Mouse (Mus musculus): Measurements from ENCODE around the gene Spaca4. TPM values are rescaled to one million over a fixed set of nuclear protein-coding genes. Genes with fewer than 3 reads are reported as not detected.

The Spaca4 gene
- polyA plus RNA-seq, 1 experiment from 2014 or later = 0.24 TPM

DNA sequence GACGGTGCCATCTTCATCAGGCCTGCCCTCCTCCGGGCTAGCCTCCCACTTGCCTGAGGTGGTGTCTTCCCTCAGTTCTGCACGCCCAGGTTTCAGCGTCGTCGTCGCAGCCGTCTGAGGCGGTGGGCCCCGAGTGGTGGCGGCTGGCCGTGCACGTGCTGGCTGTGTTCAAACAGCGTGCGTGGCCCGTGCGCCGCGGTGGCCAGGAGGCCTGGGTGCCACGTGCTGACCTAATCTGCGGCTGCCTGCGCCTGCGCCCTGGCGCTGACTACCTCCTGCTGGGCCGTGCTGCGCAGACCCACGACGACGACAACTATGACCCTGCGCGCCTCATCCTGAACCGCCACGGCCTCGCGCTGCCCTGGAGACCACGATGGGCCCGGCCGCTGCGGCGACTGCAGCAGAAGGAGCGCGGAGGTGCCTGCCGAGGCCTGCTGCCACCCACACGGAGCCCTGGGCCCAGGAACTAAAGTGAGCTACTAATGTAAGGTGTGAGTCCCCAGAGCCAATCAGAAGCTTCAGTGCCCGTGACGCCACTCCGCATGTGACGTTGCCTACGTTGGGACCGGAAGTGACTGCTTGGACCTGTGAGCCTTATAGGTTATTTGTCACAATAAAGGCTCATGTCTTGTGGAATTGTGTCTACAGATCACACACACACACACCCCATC lies 31.6 kb downstream of the Spaca4 start, which contains the start of gene Sec1:
Gene Sec1, minus strand, starts transcription at position 482 of the 671 bp plus-strand sequence.
- H3K4me1 ChIP-seq = peaks cover 17% of the 10 kb centered on the region
- 92% methylated on average over 50 of the region's 50 CpGs for WGBS
- H3K4me3 ChIP-seq (replicated peaks) = no peak within 1 kb of the TSS
- ATAC-seq (ENCODE audit: insufficient number of reproducible peaks, low FRiP score, low TSS enrichment, low read depth) = no peak
- H3K27ac ChIP-seq (replicated peaks) = peak within 1 kb of the TSS; percentile 83
- H3K9ac ChIP-seq = no peak within 1 kb of the TSS
- H3K4me2 ChIP-seq (replicated peaks) = no peak within 1 kb of the TSS
- H3K9me3 ChIP-seq (replicated peaks) = no peaks in the 10 kb centered on the region
- H3K36me3 ChIP-seq = no peaks in the 10 kb centered on the region
- H3K27me3 ChIP-seq = peaks cover 8% of the 10 kb centered on the region

DNA sequence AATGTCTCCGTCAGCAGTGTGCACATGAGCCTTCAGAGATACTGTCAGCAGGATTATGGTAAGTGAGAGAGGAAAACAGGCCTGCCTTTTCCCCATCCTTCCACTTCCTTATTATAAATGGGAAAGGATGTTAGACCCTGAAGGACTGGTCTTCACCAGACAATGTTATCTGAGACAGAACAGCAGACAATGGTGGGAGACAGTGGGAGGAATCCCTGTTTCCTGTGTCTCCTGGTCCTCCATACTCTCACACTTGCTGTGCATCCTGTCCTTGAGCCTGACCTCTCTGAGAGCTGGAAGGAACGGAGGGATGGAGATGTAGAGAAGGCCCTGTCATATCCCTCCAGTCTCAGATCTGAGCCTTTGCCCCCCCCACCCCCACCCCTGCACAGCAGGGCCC lies 33.2 kb downstream of the Spaca4 start:
- H3K9me3 ChIP-seq (replicated peaks) = no peaks in the 10 kb centered on the region
- H3K4me2 ChIP-seq (replicated peaks) = no peak overlapping the region
- no peak overlapping the region for H3K9ac ChIP-seq
- H3K36me3 ChIP-seq = no peaks in the 10 kb centered on the region
- WGBS = 85% methylated on average over 2 of the region's 2 CpGs
- H3K27ac ChIP-seq (replicated peaks) = no peak overlapping the region
- H3K4me3 ChIP-seq (replicated peaks) = no peak overlapping the region
- no peak for ATAC-seq (ENCODE audit: insufficient number of reproducible peaks, low FRiP score, low TSS enrichment, low read depth)
- H3K27me3 ChIP-seq = no peaks in the 10 kb centered on the region
- H3K4me1 ChIP-seq = peaks cover 17% of the 10 kb centered on the region

DNA sequence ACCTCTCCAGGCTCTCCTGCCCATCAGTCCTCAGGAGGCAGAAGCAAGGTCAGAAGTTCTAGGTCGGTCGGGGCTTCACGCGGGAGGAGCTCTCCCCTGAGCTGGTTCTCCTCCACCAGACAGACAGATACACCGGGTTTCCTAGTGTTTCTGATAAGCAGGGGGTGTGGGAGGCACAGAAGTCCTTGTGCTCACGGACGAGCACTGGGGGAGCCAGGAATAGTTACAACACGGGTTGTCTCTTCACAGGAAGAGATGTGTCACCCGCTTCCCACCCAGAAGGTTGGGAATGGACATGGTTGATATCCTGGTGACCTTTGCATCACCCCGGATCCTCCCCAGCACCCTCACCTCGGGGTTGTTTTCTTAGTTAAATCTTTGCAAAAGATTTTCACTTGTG lies 35.8 kb downstream of the Spaca4 start:
- Histone ChIP-seq H3K36me3 (no peaks in the 10 kb centered on the region), H3K4me3 (replicated peaks) (no peak overlapping the region), H3K27ac (replicated peaks) (no peak overlapping the region), H3K4me2 (replicated peaks) (no peak overlapping the region), H3K27me3 (no peaks in the 10 kb centered on the region), H3K9ac (no peak overlapping the region), H3K4me1 (peaks cover 31% of the 10 kb centered on the region), H3K9me3 (replicated peaks) (no peaks in the 10 kb centered on the region)
- 74% methylated on average over 11 of the region's 11 CpGs for WGBS
- ATAC-seq (ENCODE audit: insufficient number of reproducible peaks, low FRiP score, low TSS enrichment, low read depth) = no peak

- no peak for ATAC-seq (ENCODE audit: insufficient number of reproducible peaks, low FRiP score, low TSS enrichment, low read depth)
- H3K4me2 ChIP-seq (replicated peaks) = no peak overlapping the region
- H3K27me3 ChIP-seq = no peaks in the 10 kb centered on the region
- H3K9ac ChIP-seq = no peak overlapping the region
- H3K4me1 ChIP-seq = peaks cover 32% of the 10 kb centered on the region
- no peaks in the 10 kb centered on the region for H3K9me3 ChIP-seq (replicated peaks)
- H3K36me3 ChIP-seq = no peaks in the 10 kb centered on the region
- no peak overlapping the region for H3K27ac ChIP-seq (replicated peaks)
- no peak overlapping the region for H3K4me3 ChIP-seq (replicated peaks)
- 55% methylated on average over 6 of the region's 6 CpGs for WGBS
These were observed 36.5 kb downstream of the Spaca4 start for GRCm38 (mm10) chr7:45689099-45689498.

DNA sequence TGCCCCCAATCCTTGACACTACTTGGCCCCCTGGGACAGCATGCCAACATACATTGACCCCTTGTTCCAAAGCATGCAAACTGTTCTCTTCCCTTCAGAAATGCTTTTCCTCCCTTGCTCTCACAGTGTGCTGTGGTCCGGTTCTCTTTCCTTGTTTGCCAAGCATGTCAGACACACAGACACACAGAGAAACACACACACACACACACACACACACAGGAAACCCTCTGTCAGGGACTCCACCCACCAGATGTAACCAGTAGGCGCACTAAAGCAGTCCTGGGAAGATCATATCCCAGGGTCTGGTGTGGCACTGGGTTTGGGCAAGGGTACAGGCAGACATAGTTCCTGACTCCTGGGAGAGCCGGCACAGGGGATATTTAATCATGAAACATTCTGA lies 38.8 kb downstream of the Spaca4 start:
- H3K9ac ChIP-seq = no peak overlapping the region
- H3K36me3 ChIP-seq = no peaks in the 10 kb centered on the region
- no peak for ATAC-seq (ENCODE audit: insufficient number of reproducible peaks, low FRiP score, low TSS enrichment, low read depth)
- WGBS = 60% methylated on average over 3 of the region's 3 CpGs
- H3K4me2 ChIP-seq (replicated peaks) = no peak overlapping the region
- H3K4me3 ChIP-seq (replicated peaks) = no peak overlapping the region
- H3K9me3 ChIP-seq (replicated peaks) = no peaks in the 10 kb centered on the region
- no peaks in the 10 kb centered on the region for H3K27me3 ChIP-seq
- H3K27ac ChIP-seq (replicated peaks) = no peak overlapping the region
- peaks cover 48% of the 10 kb centered on the region for H3K4me1 ChIP-seq

GRCm38 (mm10) chr7:45685811-45686210 lies 39.8 kb downstream of the Spaca4 start:
- H3K9ac ChIP-seq = no peak overlapping the region
- H3K36me3 ChIP-seq = no peaks in the 10 kb centered on the region
- H3K27me3 ChIP-seq = no peaks in the 10 kb centered on the region
- H3K4me2 ChIP-seq (replicated peaks) = peak overlapping the region; percentile 39
- peaks cover 48% of the 10 kb centered on the region for H3K4me1 ChIP-seq
- no peak for ATAC-seq (ENCODE audit: insufficient number of reproducible peaks, low FRiP score, low TSS enrichment, low read depth)
- peak overlapping the region; percentile 79 for H3K27ac ChIP-seq (replicated peaks)
- WGBS = 27% methylated on average over 10 of the region's 10 CpGs
- no peaks in the 10 kb centered on the region for H3K9me3 ChIP-seq (replicated peaks)
- H3K4me3 ChIP-seq (replicated peaks) = peak overlapping the region; percentile 22

- Histone ChIP-seq H3K27me3 (no peaks in the 10 kb centered on the region), H3K27ac (replicated peaks) (peak within 1 kb of the TSS; percentile 79), H3K9ac (0 out of 2 replicates have a peak within 1 kb of the TSS, but pooled peaks have one; percentile 1), H3K4me1 (peaks cover 48% of the 10 kb centered on the region), H3K9me3 (replicated peaks) (no peaks in the 10 kb centered on the region), H3K36me3 (no peaks in the 10 kb centered on the region), H3K4me3 (replicated peaks) (peak within 1 kb of the TSS; percentile 22; the same call in 1 of the 2 replicates), H3K4me2 (replicated peaks) (peak within 1 kb of the TSS; percentile 39; the same call in 1 of the 2 replicates)
- ATAC-seq (ENCODE audit: insufficient number of reproducible peaks, low FRiP score, low TSS enrichment, low read depth) = no peak
- 68% methylated on average over 7 of the region's 7 CpGs for WGBS
These were observed 42.1 kb downstream of the Spaca4 start, which contains the start of gene Ntn5 for GRCm38 (mm10) chr7:45683396-45684050. Ntn5 (plus strand) TSS chr7:45684022.

DNA sequence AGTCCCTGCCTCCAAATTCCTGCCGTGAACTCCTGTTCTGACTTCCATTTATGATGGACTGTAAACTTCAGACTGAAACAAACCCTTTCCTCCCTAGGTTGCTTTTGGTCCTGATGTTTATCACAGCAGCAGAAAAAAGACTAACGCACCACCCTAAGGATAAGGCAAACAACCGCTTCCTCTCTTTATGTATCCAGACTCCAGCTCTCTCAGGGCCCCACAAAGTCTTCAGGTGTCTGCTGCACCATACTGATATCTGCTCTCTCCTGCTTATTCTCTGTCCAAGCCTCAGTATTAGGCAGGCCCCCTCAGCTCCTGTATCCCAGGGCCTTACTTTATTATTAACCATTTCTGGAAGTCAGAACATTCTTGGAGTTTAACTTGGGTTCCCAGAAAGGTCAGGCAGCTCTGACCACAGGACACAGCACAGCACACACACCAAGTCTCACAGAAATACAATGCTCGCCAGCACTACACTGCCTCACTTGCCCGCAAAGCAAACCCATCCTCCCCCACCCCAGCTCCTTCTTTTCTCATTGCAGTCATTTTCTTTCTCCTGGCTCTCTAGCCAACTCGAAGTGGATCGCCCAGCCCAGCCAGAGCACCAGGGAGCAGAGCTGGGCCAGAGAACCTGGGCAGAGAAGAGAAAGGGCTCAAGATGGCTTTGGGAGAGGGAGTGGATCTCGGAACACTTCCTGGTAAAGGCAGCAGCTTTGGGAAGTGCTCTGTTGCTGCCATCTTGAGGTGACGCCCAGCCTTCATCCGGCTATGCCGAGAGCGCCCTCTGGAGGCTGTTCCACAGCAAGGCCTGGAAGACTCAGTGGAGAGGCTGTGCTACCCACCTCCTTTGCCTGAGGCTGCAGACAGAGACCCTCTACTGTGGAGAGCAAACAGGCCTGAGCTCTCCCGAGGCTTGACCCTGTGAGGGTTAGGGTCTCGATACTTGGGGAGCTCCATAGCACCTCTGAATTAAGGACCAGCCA lies 43.2 kb downstream of the Spaca4 start:
- peak; percentile 55 for ATAC-seq (ENCODE audit: insufficient number of reproducible peaks, low FRiP score, low TSS enrichment, low read depth)
- WGBS = 30% methylated on average over 14 of the region's 14 CpGs
- Histone ChIP-seq H3K36me3 (no peaks in the 10 kb centered on the region), H3K4me1 (peaks cover 48% of the 10 kb centered on the region), H3K9ac (no peak overlapping the region), H3K9me3 (replicated peaks) (no peaks in the 10 kb centered on the region), H3K4me3 (replicated peaks) (no peak overlapping the region; the same call in 1 of the 2 replicates), H3K27ac (replicated peaks) (peak overlapping the region; percentile 55; the same call in 1 of the 2 replicates), H3K4me2 (replicated peaks) (peak overlapping the region; percentile 37), H3K27me3 (no peaks in the 10 kb centered on the region)

GRCm38 (mm10) chr7:45681046-45681736 lies 44.4 kb downstream of the Spaca4 start:
- Histone ChIP-seq H3K36me3 (no peaks in the 10 kb centered on the region), H3K4me3 (replicated peaks) (no peak overlapping the region), H3K4me1 (peaks cover 39% of the 10 kb centered on the region), H3K9me3 (replicated peaks) (no peaks in the 10 kb centered on the region), H3K27me3 (no peaks in the 10 kb centered on the region), H3K27ac (replicated peaks) (no peak overlapping the region), H3K4me2 (replicated peaks) (no peak overlapping the region), H3K9ac (no peak overlapping the region)
- no peak for ATAC-seq (ENCODE audit: insufficient number of reproducible peaks, low FRiP score, low TSS enrichment, low read depth)
- 81% methylated on average over 8 of the region's 8 CpGs for WGBS

DNA sequence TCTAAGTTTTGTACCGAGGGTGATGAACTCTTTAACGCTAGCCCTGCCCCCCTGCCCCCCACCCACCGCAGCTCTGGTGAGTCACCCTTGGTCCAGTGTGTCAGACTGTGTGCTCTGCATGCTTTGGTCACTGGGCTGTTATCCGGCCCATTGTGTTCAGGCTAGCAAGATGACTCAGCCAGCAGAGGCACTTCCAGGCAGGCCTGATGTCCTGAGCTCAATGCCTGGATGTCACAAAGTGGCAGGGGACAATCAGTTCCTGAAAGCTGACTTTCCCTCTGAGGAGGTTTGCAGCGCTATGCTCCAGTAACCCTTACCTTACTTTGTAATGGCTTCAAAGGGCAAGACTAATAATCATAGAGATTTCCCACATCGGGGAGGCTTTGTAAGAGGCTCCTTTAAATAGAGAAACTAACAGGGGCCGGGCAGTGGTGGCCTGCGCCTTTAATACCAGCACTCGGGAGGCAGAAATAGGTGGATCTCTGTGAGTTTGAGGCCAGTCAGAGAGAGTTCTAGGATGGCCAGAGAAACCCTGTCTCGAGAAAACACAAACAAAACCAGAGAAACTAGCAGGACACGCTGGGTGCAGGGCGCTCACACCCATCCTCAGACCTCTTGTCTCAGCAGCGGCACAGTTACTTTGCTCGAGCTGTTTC lies 45.5 kb downstream of the Spaca4 start:
- no peak for ATAC-seq (ENCODE audit: insufficient number of reproducible peaks, low FRiP score, low TSS enrichment, low read depth)
- H3K36me3 ChIP-seq = no peaks in the 10 kb centered on the region
- 0 out of 2 replicates have a peak overlapping the region, but pooled peaks have one; percentile 11 for H3K27ac ChIP-seq (replicated peaks)
- 72% methylated on average over 14 of the region's 14 CpGs for WGBS
- no peaks in the 10 kb centered on the region for H3K27me3 ChIP-seq
- H3K4me2 ChIP-seq (replicated peaks) = no peak overlapping the region
- no peak overlapping the region for H3K4me3 ChIP-seq (replicated peaks)
- H3K4me1 ChIP-seq = peaks cover 28% of the 10 kb centered on the region
- no peak overlapping the region for H3K9ac ChIP-seq
- H3K9me3 ChIP-seq (replicated peaks) = no peaks in the 10 kb centered on the region
